Mouse (Mus musculus): Measurements from ENCODE around the gene Lrrc4.

Gene Lrrc4

DNA sequence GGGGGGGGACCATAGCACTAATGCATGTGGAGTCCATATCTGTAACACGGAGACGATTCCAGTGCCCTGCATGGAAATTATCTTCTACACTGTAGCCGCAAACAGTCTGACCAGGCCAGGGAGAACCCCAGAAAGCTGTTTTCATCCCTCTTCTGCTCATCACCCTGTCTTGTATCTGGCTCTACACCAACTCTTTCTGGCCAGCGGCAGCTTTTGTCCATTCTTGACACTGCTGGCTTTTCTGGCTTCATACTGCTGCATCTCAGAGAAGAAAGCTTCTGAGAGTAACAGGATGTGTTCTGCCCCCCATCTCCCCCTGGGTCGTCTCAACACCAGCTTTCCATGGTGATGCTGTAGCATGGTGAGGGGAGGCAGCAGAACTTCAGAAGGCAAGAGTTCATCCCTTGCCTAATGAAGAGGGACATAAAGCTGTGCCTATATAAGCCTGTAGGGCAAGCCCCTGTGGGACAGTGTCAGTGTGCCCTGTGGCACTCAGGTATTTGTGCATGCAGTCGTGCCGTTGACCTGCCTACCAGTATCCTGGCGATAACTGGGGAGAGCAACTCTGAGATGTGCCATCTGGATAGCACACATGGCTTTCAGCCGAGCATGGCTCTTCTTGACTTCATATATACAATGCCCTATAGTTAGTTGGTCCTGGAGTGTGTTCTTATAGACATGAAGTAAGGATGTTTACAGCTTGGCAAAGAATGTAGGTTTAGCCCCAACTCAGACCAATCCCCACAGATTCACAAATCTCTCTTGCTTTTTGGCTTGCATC, 111.0 kb downstream of the Lrrc4 start:
- DNase-seq, result peak; percentile 48 to 50

DNA sequence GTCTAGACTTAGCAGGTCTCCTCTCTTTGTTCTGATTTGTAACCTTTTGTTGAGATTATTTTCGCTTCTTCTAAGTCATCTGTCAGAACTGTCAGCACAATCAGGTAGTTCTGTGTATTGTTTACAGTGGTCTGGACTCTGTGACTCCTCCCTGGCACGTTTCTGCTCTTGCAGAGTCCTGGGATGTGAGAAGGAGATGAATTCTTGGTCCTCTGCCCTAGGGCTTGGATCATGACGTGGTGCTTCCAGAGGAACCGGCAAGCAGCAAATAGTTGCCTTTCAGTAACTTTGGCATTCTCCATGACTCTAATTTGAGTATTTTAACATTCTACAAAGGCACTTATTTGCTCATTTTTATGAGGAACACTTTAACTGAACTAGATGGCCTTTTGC, 113.7 kb downstream of the Lrrc4 start:
- DNase-seq, result peak in 1 of 2 experiments; percentile 22

DNA sequence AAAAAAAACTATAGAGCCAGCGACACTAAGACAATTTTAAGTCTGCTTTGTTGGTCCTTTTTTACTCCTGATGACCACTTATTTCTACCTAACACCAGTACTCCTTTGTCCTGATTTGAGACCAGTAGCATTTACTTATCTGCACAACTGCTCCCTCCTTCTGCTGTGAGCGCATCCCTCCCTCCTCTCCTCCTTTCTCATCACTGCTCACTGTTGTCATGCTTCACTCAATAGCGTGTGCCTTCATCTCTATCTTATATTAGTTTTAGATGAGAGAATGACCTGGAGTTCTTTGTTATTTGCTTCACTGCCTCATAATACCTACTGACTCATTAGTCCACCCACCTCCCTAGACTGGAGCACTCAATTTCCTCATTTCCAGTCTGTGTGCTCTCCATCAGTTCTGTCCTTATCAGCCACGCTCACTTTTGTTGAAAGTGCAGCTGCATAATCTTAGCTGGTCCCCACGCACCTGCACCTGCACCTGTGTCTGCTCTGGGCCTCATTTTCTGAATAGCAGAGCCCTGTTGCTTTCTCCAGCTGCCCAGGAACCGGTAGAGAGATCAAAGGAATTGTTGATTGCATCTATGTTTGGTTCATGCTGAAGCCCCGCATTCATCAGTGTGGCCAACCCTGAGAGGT, 114.2 kb downstream of the Lrrc4 start:
- no peak for DNase-seq

DNA sequence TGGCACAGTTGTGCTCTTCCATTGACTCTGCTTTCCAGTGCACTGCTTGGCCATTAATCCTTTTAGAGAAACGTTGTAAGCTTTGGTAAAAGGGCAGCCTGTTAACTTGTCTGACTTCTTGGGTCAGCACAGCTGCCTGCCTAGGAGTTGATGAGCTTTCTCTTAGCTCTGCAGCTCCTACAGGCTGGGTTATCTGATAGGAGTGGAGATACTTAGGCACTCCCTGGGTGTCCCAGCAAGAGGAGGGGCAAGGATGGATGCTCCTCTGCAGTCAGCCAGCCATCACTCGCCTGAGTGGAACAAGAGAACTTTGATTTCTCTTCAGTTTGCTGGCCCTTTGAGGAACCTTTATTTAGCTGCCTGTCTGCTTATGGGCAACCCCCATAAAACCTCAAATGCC, 121.5 kb downstream of the Lrrc4 start:
- DNase-seq, result no peak

DNA sequence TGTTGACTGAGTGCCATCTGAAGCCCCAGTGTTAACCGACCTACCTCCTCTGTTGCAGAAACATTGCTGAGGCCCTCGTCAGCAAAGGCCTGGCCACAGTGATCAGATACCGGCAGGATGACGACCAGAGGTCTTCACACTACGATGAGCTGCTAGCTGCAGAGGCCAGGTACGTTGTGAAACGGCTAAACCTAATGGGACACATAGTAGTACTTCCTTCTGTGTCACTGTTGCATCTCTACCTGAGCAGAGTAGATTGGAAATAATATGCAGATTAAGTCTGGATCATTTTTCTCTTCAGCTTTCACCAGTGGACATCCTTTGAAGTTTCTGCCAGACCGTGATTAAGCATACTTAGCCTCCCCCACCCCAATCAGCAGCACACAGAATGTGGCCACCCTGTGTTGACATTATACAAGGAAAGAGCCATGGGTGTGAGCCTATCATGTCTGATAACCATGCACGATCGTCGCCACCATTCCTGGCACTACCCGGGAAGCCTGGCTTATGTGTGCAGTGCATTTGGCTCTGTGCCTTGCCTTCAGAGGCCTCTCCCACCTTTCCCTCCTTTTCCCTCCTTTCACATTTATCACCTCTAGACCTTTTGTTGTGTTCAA, 124.5 kb downstream of the Lrrc4 start:
- DNase-seq, result peak; percentile 28 to 42

DNA sequence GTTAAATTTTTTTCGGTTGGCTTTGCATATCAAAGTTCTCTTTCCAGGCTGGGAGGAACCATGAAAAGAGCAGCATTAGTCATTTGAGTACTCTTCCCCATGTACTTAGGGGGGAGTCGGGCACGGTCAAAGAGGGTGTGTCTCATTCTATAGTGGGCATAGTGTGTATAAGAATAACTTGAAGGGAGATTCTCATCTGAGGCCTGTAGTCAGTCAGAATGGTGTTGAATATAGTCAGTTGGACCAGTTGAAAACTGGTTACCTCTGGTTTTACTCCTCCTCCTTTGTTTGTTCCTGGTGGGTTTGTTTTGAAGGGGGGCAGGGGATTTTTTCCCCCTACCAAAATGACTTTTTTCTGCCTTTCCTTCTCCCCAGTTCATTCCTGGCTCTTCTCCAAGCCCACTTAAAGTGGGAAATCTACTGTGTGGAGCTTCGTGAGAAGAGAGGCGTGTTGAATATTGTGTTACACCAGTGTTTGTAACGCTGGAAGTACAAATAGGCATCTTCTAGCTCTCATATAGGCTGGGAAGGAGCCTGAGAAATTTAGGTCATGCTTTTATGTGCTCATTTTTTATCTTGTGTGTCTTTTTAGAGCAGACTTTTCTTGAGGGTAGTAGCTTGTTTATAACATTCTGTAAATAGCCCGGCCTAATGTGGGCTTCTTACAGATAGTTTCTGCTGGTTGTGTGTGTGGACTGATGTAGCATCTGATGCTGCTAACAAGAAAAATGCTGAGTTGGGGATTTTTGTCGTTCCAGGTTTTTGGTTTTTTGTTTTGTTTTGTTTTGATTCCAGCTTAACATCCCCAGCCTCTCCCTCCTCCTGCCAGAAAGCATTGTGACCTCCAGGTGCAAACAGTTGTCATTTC, 125.2 kb downstream of the Lrrc4 start:
- no peak for DNase-seq

DNA sequence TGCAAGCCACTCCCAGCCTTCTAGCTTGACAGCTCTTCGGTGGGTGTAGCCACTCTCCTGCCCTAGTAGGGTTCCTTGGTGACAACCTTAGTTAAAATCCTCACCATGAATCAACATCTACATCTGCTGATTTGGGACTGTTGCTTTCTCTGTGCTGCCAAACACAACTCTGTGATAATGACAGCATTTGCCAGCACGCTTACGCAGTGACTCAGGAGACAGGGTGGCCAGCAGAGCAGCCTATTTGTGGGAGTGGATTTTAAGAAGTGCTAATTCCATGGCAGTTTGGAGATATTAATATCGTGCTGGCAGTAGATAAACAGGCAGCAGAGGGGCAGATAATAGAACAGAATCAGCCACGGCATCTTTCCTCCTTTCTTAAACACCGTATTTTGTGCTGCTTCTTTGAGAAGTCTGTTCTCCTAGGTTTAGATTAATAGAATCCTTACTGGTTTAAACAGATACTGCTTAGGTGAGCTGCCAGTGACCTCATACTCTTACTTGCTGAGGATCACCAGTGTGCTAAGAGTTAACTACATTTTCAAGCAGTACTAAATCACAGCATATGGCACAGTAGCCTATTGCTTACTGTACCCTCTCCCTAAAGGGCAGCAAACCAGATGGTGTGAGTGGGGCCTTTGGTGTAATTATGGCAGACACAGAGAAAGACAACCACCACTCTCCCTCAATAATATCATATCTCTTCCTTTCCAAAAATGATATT, 126.0 kb downstream of the Lrrc4 start:
- peak; percentile 58 to 64 for DNase-seq

DNA sequence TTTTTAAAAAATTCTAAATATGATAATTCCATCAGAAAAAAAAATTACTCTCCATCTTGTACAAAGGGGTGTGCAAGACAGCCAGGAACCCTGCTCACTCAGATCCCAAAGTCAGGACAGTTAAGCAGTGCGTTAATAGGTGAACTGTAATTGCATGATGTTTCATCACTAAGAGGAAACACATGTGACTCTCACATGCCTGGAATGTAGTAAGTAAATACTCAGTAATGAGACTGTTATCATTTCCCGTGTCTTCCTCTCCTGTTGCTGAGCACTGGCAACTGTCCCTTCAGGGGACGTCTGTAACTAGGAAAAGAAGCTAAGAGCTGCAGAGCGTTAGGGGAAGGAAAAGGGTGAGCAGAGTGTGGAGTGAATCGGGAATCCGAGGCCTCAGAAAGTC, 126.9 kb downstream of the Lrrc4 start:
- no peak for DNase-seq

DNA sequence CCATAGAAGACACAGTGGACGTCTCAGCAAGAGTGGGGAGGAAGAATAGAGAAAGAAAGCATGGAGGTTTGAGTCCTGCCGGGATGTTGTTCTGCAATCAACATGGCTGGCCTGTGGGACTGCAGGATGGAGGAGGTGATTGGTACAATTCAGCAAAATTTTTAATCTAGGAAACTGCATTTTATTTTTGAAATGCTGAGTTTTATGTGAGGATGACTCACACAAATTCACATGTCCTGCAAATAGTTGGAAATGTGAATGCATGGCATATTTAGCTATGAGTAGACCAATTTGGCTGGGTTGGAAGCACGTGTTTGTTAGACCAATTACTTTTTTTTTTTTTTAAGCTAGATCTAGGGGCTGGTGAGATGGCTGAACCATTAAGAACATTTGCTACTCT, 134.3 kb downstream of the Lrrc4 start:
- DNase-seq, result no peak

DNA sequence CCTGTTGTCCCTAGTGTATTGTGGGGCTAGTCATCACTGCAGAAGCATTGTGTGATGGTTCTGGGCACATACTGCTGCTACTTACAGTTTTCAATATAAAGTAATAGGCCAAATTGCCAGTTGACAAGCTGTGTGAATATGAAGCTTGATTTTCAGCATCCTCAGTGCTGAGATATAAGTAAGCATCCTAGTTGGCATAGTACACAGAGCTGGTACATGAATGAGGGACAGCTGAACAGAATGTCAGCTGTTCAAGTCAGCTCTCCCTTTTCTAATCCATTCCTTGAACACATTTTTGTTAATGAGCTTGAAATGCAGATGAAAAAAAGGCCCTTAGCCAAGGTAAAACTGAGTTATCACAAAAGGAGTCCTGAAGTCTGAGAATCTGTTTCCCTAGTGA, 138.9 kb downstream of the Lrrc4 start:
- DNase-seq, result no peak

DNA sequence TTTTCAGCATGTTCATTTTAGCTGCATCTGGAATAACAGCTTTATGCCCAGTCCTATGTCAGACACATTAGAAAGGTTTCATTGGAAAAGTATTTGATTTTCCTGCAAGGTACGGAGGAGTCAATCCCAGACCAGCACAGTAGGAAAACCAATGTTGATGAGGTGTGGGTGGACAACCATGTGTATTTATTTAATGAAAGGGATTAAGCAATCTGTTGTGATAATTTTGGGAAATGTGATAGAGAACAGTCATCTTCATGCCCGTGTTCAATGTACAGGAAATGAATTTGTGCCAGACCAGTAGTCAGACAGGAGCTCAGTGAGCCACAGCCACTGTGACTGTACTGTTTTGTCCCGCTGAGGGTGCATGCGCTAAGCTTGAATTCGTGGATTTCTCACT, 143.8 kb downstream of the Lrrc4 start:
- DNase-seq, result no peak

DNA sequence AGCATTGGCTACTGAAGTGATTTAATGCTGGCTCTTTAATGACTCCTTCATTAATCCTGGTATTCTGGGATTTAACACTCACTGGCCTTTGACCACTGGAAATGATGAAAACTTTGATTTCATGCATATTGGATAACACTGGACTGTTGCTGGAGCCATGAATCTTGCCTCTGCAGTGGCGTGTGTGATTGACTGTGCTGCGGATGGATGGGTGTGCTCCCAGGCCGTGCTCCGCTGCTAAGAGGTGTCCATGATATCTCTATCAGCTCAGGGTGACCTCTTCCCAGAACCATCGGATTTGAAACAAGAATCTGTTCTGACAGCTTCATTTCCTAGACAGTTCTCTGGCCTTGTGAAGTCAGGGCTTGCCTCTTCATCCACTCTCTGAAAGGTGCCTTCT, 145.8 kb downstream of the Lrrc4 start:
- DNase-seq, result no peak

DNA sequence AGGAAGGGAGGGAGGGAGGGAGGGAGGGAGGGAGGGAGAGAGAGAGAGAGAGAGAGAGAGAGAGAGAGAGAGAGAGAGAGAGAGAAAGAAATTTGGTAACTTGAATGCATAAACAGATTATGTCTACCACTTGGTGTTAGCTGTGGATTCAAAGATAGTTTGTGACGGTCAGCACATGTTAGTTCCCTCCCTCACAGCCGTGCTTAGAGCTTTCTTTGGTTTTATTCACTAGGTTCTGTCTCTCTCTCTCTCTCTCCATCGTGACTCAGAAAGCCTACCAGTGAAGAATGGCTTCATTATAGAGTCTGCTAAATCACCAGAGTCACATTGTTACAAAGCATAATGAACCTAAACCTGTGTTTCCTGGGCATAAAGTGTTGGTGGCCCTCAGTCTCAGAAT, 146.5 kb downstream of the Lrrc4 start:
- DNase-seq, result no peak

DNA sequence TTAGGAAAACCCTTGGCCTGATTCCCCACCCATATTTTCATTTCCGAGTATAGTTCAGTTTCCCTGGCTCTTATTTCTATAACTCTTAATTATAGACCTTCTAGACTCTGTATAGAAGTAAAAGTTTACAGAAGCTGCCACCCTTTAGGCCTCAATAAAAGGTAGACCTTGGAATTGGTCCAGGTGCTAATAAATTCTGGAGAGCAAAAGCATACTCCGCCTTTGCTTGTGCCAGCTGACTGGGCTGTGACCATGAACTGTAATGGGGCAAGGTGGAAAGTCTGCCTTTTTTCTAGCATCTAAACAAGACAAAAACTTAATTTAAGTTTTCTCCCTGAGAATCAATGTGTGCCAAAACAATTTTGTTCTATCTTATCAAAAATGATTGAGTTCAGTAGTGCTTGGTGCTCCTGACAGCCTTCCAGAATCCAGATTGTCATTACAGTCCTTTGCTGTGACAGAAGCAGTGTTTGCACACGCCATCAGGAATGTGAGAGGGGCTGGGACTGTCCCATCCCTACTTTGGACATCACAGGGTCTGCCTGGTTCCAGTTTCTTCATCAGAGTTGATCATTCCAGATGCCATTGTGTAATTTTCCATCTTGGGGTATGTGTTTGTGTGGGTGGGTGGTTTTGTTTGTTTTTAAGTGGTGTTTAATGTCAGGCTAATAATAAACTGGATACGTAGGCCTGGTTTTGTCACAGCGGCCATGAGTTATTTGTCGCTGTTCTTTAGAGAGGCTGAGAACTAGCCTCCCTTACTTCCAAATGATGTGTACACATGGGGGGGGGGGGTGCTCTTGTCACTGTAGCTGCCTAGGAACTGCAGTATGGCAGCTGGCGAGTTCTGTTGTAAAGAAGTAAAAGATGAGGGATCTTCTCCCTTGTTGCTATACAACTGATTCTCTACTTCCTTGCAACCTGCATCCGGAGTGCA, 149.8 kb downstream of the Lrrc4 start:
- no peak for DNase-seq

DNA sequence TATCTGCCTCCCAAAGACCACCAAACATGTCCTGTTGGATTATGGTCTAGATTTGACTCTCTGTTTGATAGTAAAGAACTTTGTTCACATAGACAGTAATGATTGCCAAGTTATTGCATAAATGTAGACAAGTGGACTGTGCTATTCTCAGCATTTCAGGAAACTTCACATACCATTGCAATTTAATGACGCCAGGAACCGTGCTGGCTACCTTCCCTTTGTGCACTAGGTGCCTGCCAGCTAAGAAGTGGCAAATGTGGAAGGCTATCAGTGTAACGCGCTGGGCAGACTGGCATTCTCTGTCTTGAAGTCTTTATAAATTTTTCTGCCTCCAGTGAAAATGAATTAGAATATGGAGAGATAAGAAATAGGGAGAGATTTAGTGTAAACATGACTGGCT, 151.0 kb downstream of the Lrrc4 start:
- no peak for DNase-seq

DNA sequence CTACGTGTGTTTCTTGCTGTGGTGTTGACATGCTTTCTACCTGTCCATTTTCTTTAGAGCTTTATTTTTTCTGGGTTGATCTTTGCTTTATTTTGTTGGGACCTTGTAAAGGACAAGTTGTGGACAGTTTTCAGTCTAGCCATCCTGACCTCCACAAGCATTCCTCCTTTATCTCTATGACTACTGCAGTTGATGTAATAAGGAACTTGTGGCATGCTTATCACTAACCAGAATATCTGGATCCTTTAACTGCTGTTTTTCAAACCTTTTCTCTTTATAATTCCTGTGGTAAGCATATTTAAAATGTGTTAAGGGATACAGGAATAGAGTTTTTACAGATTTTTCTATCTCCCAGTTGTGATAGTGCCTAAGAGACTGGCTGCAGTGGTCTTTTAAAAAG, 152.7 kb downstream of the Lrrc4 start:
- DNase-seq, result no peak

DNA sequence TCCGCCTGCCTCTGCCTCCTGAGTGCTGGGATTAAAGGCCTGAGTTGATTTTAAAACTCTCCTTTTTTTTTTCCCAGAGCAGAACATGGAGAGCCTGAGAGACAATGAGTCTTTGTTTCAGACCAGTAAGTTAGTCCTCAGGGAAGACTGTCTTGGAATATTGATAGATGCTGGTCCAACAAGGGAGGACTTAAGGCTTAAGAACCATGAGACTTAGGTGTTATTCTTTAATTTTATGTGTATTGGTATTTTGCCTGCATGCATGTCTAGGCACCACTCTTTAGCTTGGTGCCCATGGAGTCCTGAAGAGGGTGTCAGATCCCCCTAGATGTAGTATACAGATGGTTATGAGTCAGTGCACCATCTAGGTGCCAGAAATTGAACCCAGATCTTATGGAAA, 156.9 kb downstream of the Lrrc4 start:
- DNase-seq, result no peak

DNA sequence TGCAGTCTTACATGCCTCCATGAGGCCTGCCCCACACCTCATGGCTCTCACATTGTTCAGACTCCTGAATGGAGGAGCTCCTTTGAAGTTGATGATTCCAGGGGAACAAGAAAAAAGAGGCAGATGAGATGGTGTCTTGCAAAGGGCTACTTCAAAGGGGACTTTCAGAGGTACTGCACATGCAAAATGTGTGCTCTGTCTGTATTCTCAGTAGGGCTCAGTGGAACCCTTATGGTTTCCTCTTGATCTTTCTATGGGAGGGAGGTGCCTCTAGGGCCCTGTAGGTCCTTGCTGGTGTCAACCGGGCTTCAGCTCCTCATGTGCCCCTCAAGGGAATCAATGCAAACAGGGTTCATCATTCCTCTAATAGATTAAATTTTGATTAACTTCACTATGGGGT, 159.2 kb downstream of the Lrrc4 start:
- DNase-seq, result no peak

DNA sequence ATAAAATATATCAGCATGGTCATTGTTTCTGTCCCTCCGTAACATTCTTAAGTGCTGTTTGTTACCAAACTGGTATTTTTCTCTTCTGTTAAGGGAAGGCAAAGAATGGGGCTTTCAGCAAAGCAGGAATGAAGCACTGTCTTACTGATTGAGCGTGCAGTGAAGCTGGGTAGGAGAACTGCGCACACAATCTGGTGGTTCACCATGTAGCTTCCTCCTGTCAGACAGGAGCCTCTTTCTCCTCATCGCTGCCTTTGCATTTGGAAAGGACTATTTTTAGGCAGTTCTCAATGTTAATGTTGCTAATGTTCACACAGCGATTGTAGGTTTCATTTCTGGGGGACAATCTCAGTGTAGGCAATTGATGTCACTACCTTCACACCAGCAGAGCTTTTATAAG, 162.3 kb downstream of the Lrrc4 start:
- DNase-seq, result no peak

DNA sequence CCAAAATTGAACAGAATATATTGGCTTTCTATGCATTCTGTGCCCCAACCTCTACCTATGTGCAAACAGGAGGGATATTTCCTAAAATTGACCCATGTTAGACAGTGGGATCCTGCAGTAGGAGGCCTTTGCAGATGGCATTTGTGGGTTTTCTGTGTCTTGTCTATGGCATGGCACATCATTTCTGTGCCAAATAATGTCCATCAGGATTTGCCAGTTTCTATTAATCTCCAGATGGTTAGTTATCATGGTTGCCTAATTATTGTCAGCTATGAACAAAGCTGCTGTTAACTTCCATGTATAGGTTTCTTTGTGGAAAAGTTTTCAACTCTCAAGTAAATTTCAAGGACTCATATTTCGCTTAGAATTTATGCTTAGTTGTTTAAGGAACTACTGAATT, 164.0 kb downstream of the Lrrc4 start:
- DNase-seq, result peak in 1 of 2 experiments; percentile 25

DNA sequence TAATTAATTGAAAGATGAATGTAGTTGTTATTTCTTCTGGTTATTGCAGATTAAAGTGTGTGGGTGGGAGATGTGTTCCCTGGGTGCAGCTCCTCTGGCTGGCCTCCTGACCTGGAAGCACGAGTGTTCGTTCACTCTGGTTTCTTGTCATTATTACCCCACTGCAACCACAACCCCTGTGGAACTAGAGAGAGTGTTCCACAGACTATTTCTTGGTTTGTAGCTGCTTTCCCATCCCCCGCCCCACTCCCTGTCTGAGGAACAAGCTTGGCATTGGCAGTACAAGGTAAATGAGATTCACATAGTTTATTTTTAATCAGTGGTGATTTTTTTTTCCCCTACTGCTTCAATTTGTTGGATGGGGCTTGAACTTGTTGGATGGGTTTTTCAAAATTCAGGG, 166.8 kb downstream of the Lrrc4 start:
- no peak for DNase-seq

DNA sequence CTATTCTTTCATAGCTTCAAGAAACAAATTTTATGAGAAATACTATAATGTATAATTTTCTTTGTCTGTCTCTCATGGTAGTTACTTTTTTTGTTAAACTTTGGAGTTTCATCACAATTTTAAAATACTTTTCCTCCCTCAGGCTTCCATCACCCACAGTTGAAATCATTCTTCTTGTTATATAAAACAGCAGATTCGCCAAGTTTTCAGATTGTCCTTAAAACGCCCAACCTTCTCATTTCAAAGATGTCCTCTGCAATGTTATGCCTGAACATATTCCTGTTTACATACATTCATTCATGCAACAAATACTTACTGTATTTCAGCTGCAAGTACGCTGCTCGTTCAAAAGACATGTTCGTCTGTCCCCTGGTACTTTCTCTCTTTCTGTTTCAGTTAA, 167.9 kb downstream of the Lrrc4 start:
- no peak for DNase-seq

Data from cerebellum, adult 18-20 months (tissue).